ENCODE assay signal across 9 mouse cellular contexts in the genomic region with DNA sequence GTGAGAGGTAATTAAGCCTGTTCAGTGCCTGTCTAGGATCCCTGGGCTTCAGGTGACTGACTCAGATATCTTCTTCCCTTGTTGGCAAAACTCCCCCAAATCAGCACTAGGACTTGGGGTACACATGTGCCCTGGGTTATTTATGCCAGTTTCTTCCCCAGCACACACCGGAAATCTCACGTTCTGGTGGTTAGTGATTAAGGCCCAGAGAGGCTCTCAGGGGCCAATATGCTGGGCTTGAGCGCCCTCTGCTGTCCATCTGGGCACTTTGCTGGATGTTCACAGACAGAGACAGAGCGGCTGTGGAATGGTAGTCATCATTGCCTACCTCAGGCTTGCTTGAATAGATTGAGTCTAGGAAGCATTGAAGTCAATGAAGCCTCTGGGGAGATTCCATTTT. TPM values are rescaled to one million over a fixed set of nuclear protein-coding genes. Genes with fewer than 3 reads are reported as not detected.
DNase-seq lines count a peak whose midpoint lies in the region; ATAC-seq and TF ChIP-seq lines count a peak whose summit lies in the region.
"Had no signal": no experiment of that assay in that cellular context is flagged by ENCODE, and none has a peak within 500 bp of the region (broad histone marks: within the 10 kb centered on the region; RNA-seq: fewer than 3 reads in every experiment).

No protein-coding gene starts in this region.

- H3K4me3 ChIP-seq in kidney, embryonic 15.5 days (replicated peaks), result no peak overlapping the region
- no peak overlapping the region for H3K4me3 ChIP-seq in liver, adult 2 months (ENCODE audit: insufficient read depth, low read depth, low read length)
- H3K4me3 ChIP-seq in stomach, postnatal 0 days (ENCODE audit: low read depth, low read length), result no peak overlapping the region
- H3K4me3 ChIP-seq: embryonic facial prominence, embryonic 15.5 days had no signal

- no peak for TF ChIP-seq EP300 in stomach, postnatal 0 days (optimal IDR thresholded peaks at IDR 0.05)

- 2% methylated on average over 4 of the region's 4 CpGs for WGBS in kidney, embryonic 15.5 days
- WGBS in liver, adult 2 months, result 4% methylated on average over 4 of the region's 4 CpGs
- 0% methylated on average over 4 of the region's 4 CpGs for WGBS in stomach, postnatal 0 days

- H3K79me2 ChIP-seq in liver, adult 2 months (ENCODE audit: control insufficient read depth, insufficient read depth, low read length), result no peaks in the 10 kb centered on the region

- peak; percentile 76 for DNase-seq in A20 (ENCODE audit: low read depth, low spot score)
- DNase-seq in adrenal gland, postnatal 10 days, result peak; percentile 88
- peak; percentile 63 for DNase-seq in embryo, embryonic 11.5 days (ENCODE audit: low read depth, low spot score)
- DNase-seq in heart, adult 8-10 months (ENCODE audit: low spot score), result peak; percentile 79
- DNase-seq in liver, adult 2 months (ENCODE audit: extremely low read depth, low read depth, low spot score), result peak; percentile 39
- DNase-seq in natural killer cell, adult 2 months (ENCODE audit: low spot score in 2 of 2), result peak; percentile 42 to 56
- peak; percentile 83 for DNase-seq in stomach, postnatal 0 days (ENCODE audit: low spot score)

- no peak overlapping the region for H3K27ac ChIP-seq in kidney, embryonic 15.5 days
- H3K27ac ChIP-seq in liver, adult 2 months (replicated peaks; ENCODE audit: insufficient read depth, low read depth, low read length), result no peak overlapping the region
- H3K27ac ChIP-seq in stomach, postnatal 0 days (replicated peaks), result no peak overlapping the region
- H3K27ac ChIP-seq: embryonic facial prominence, embryonic 15.5 days had no signal

- ATAC-seq in kidney, embryonic 15.5 days (replicated peaks; ENCODE audit: low FRiP score), result peak; percentile 69
- peak; percentile 55; the same call in 1 of the 2 replicates for ATAC-seq in stomach, postnatal 0 days (ENCODE audit: low FRiP score, low TSS enrichment)

- TF ChIP-seq POLR2A in liver, adult 2 months (IDR thresholded peaks at IDR 0.05; ENCODE audit: extremely low read depth, insufficient read depth, low read length), result no peak

- H3K9ac ChIP-seq in kidney, embryonic 15.5 days, result no peak overlapping the region
- H3K9ac ChIP-seq in liver, adult 2 months (ENCODE audit: low read depth, low read length), result no peak overlapping the region
- H3K9ac ChIP-seq in stomach, postnatal 0 days (ENCODE audit: low read length), result no peak overlapping the region
- H3K9ac ChIP-seq: embryonic facial prominence, embryonic 15.5 days had no signal

- H3K9me3 ChIP-seq in kidney, embryonic 15.5 days (replicated peaks), result no peaks in the 10 kb centered on the region
- no peaks in the 10 kb centered on the region for H3K9me3 ChIP-seq in stomach, postnatal 0 days (ENCODE audit: control insufficient read depth, low read length)
- H3K9me3 ChIP-seq: embryonic facial prominence, embryonic 15.5 days had no signal

- H3K4me2 ChIP-seq in kidney, embryonic 15.5 days, result no peak overlapping the region
- no peak overlapping the region for H3K4me2 ChIP-seq in stomach, postnatal 0 days (replicated peaks; ENCODE audit: low read depth)
- H3K4me2 ChIP-seq: embryonic facial prominence, embryonic 15.5 days had no signal

- TF ChIP-seq CTCF in liver, adult 2 months (IDR thresholded peaks at IDR 0.05; ENCODE audit: low read depth, low read length), result peak; percentile 94
- TF ChIP-seq CTCF in stomach, postnatal 0 days (IDR thresholded peaks at IDR 0.05; ENCODE audit: low read depth), result peak; percentile 97

- no peaks in the 10 kb centered on the region for H3K36me3 ChIP-seq in kidney, embryonic 15.5 days
- H3K36me3 ChIP-seq in liver, adult 2 months (ENCODE audit: control insufficient read depth, insufficient read depth, low read length), result no peaks in the 10 kb centered on the region
- no peaks in the 10 kb centered on the region for H3K36me3 ChIP-seq in stomach, postnatal 0 days (ENCODE audit: control insufficient read depth, insufficient read depth, low read length)
- H3K36me3 ChIP-seq: embryonic facial prominence, embryonic 15.5 days had no signal

- no peaks in the 10 kb centered on the region for H3K27me3 ChIP-seq in kidney, embryonic 15.5 days
- H3K27me3 ChIP-seq in liver, adult 2 months (ENCODE audit: control insufficient read depth, insufficient read depth, low read length), result no peaks in the 10 kb centered on the region
- H3K27me3 ChIP-seq in stomach, postnatal 0 days (ENCODE audit: control insufficient read depth, insufficient read depth, low read length), result no peaks in the 10 kb centered on the region
- H3K27me3 ChIP-seq: embryonic facial prominence, embryonic 15.5 days had no signal

- peaks cover 28% of the 10 kb centered on the region for H3K4me1 ChIP-seq in kidney, embryonic 15.5 days
- no peaks in the 10 kb centered on the region for H3K4me1 ChIP-seq in liver, adult 2 months (ENCODE audit: control insufficient read depth, insufficient read depth, low read length)
- H3K4me1 ChIP-seq in stomach, postnatal 0 days (replicated peaks; ENCODE audit: control insufficient read depth, insufficient read depth), result peaks cover 15% of the 10 kb centered on the region

RNA-seq across cellular contexts. Expression of gene Col6a1, which starts 9.0 kb away (rescaled TPM):
- 100 to 1,000 TPM; 228 to 231 TPM for total RNA-seq in adrenal gland, postnatal 10 days (2021)
- total RNA-seq in heart, adult 8-10 months (2022), result 10 to 100 TPM; 23.3 to 31.8 (median 29.8) TPM
- polyA plus RNA-seq in kidney, embryonic 15.5 days (2015; fragmentation: Nextera tagmentation; extraction: Ambion mirVana), result 75.3 and 112 TPM in 2 replicates
- total RNA-seq in liver, adult 2 months (2014; rRNA removed), result 4.2 and 6.2 TPM in 2 replicates
- polyA plus RNA-seq in liver, adult 2 months (2012; rRNA removed), result 4.6 and 6.2 TPM in 2 replicates
- polyA plus RNA-seq in stomach, postnatal 0 days (2015; fragmentation: Nextera tagmentation; extraction: Ambion mirVana), result 169 and 175 TPM in 2 replicates

Comparison
In these comparisons a context has a peak if more than half of its experiments do, and no peak if none do; other contexts are left out.
1. RNA of gene Col6a1, which starts 9.0 kb away (total RNA-seq): 228 to 231 TPM in adrenal gland, postnatal 10 days; 23.3 to 31.8 TPM in heart, adult 8-10 months and 4.2 to 6.2 TPM in liver, adult 2 months; every median in the first group is over 4 times any median in the second.
2. Peak in every context shown above with its lines, with median percentiles within 50 percentile points of each other: DNase-seq.